Mouse (Mus musculus): ENCODE data around the gene Snupn.

DNA sequence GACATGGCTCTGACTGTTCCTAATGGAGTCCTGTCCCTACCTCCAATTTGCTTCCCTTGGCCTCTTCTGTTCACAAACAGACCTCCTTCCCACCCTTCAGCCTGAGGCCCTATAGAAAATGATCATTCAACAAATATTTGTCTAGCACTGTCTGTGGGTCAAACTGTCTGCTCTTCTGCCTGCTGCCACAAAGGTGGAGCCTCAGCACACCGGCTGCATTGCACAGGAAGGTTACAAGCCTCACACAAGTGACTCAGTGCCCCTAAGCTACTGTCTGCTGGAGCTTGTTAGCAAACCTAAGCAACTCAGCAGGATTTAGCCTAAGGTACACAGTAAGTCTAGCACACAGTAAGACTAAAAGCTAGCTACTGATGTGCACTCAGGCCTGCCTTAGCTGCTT, 39.7 kb upstream of the Snupn start:
- no peak for TF ChIP-seq CTCF (IDR thresholded peaks at IDR 0.05; ENCODE audit: borderline replicate concordance, extremely low read depth, insufficient read depth, insufficient read length)
- no peak for TF ChIP-seq POLR2A (IDR thresholded peaks at IDR 0.05; ENCODE audit: borderline replicate concordance, extremely low read depth, insufficient read depth, insufficient read length, poor library complexity, severe bottlenecking)

Measured in brain, embryonic 14.5 days (tissue).